ENCODE assay signal across 14 mouse cellular contexts in the genomic region with DNA sequence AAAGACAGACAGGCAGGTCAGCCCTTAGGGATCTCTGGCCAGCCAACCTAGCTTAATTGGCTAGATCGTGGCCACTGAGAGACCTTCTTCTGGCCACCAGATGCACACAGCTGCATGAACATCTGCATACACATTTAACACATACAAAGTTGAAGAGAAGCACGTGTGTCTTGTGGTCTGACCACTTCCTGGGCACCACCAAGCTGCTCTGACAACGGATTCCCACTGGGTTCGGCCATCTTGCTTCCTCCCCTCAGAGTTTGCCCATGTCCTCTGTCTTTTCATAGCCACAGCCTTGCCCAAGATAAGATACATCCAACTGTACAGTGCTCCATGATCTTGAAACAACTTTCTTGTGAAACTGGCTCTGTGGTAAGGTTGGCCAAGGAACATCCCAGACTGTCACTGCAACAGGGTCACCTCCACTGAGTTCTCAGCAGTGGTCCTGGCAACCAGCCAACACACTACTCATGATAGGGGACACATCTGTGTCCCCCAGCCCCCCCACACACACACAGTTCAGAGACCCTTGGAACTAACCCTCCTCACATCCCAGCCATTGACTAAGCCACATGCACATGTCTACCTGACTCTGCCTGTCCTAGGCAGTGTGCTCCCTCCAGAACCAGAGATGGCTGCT.
DNase-seq lines count a peak whose midpoint lies in the region; ATAC-seq and TF ChIP-seq lines count a peak whose summit lies in the region.
"Had no signal": no experiment of that assay in that cellular context is flagged by ENCODE, and none has a peak within 500 bp of the region (broad histone marks: within the 10 kb centered on the region; RNA-seq: fewer than 3 reads in every experiment).

No protein-coding gene starts in this region.

- TF ChIP-seq POLR2A in thymus, adult 2 months (IDR thresholded peaks at IDR 0.05; ENCODE audit: control insufficient read depth, extremely low read depth, insufficient read depth, low read length, poor library complexity), result no peak

- H3K27me3 ChIP-seq in heart, embryonic 15.5 days, result no peaks in the 10 kb centered on the region
- no peaks in the 10 kb centered on the region for H3K27me3 ChIP-seq in thymus, adult 2 months (ENCODE audit: control insufficient read depth, insufficient read depth, low read length)
- H3K27me3 ChIP-seq in kidney, embryonic 14.5 days (ENCODE audit: control insufficient read depth, insufficient read depth, low read length), result no peaks in the 10 kb centered on the region
- H3K27me3 ChIP-seq: limb, embryonic 12.5 days; stomach, embryonic 15.5 days had no signal

- TF ChIP-seq CTCF in thymus, adult 2 months (IDR thresholded peaks at IDR 0.05; ENCODE audit: borderline replicate concordance, control insufficient read depth, extremely low read depth, insufficient read depth, low read length, poor library complexity), result no peak

- intact Hi-C loops in heart, postnatal 36 days (cut with DNase I), result no loop called here

- no peak overlapping the region for H3K4me3 ChIP-seq in heart, embryonic 15.5 days
- no peak overlapping the region for H3K4me3 ChIP-seq in thymus, adult 2 months (ENCODE audit: control insufficient read depth, insufficient read depth, low read length)
- no peak overlapping the region for H3K4me3 ChIP-seq in kidney, embryonic 14.5 days (ENCODE audit: low read length)
- H3K4me3 ChIP-seq: erythroblast, embryonic 14.5 days; limb, embryonic 12.5 days; stomach, embryonic 15.5 days had no signal

- H3K27ac ChIP-seq in heart, embryonic 15.5 days, result no peak overlapping the region
- H3K27ac ChIP-seq in thymus, adult 2 months (ENCODE audit: control insufficient read depth, insufficient read depth, low read length), result peak overlapping the region; percentile 96
- no peak overlapping the region for H3K27ac ChIP-seq in kidney, embryonic 14.5 days (ENCODE audit: low read depth, low read length)
- H3K27ac ChIP-seq: limb, embryonic 12.5 days; stomach, embryonic 15.5 days had no signal

- WGBS in heart, embryonic 15.5 days, result 85% methylated on average over 4 of the region's 4 CpGs
- WGBS in thymus, adult 2 months, result 7% methylated on average over 4 of the region's 4 CpGs
- WGBS in kidney, embryonic 14.5 days, result 89% methylated on average over 4 of the region's 4 CpGs

- no peaks in the 10 kb centered on the region for H3K9me3 ChIP-seq in heart, embryonic 15.5 days (replicated peaks)
- H3K9me3 ChIP-seq in kidney, embryonic 14.5 days (ENCODE audit: control insufficient read depth, low read length), result no peaks in the 10 kb centered on the region
- H3K9me3 ChIP-seq: limb, embryonic 12.5 days; stomach, embryonic 15.5 days had no signal

- ATAC-seq in heart, embryonic 15.5 days (replicated peaks; ENCODE audit: insufficient number of reproducible peaks, insufficient read depth, low FRiP score, low read depth), result peak; percentile 22; the same call in 1 of the 2 replicates
- peak; percentile 89 for ATAC-seq in CD4-positive, CD25-positive, alpha-beta regulatory T cell, adult 4 months
- peak; percentile 46 for ATAC-seq in inflammation-experienced regulatory T-cells, adult 6 months
- ATAC-seq in kidney, embryonic 14.5 days (ENCODE audit: low FRiP score, low TSS enrichment), result no peak
- ATAC-seq: intestine, embryonic 16.5 days had no signal

- DNase-seq in heart, postnatal 36 days, result no peak
- peak; percentile 78 for DNase-seq in thymus, adult 2 months
- DNase-seq in kidney, postnatal 25 days, result no peak
- no peak for DNase-seq in right cerebral cortex, postnatal 36 days (ENCODE audit: low spot score in 2 of 2)
- DNase-seq: cerebellum, adult 8-10 months; heart, postnatal 4 days had no signal

- no peaks in the 10 kb centered on the region for H3K4me1 ChIP-seq in heart, embryonic 15.5 days (replicated peaks)
- peaks cover 55% of the 10 kb centered on the region for H3K4me1 ChIP-seq in thymus, adult 2 months (replicated peaks; ENCODE audit: control insufficient read depth, insufficient read depth, low read length)
- H3K4me1 ChIP-seq in kidney, embryonic 14.5 days (ENCODE audit: control insufficient read depth, insufficient read depth, low read length), result peaks cover 11% of the 10 kb centered on the region; the same call in 1 of the 2 replicates
- H3K4me1 ChIP-seq: stomach, embryonic 15.5 days had no signal

- H3K4me2 ChIP-seq in heart, embryonic 15.5 days, result no peak overlapping the region
- H3K4me2 ChIP-seq in kidney, embryonic 14.5 days (replicated peaks; ENCODE audit: low read depth, low read length), result no peak overlapping the region
- H3K4me2 ChIP-seq: limb, embryonic 12.5 days; stomach, embryonic 15.5 days had no signal

- no peak overlapping the region for H3K9ac ChIP-seq in heart, embryonic 15.5 days
- H3K9ac ChIP-seq in kidney, embryonic 14.5 days (ENCODE audit: low read depth, low read length), result no peak overlapping the region
- H3K9ac ChIP-seq: limb, embryonic 12.5 days; stomach, embryonic 15.5 days had no signal

- no peaks in the 10 kb centered on the region for H3K36me3 ChIP-seq in heart, embryonic 15.5 days
- H3K36me3 ChIP-seq in thymus, adult 2 months (ENCODE audit: control insufficient read depth, insufficient read depth, low read length), result no peaks in the 10 kb centered on the region
- H3K36me3 ChIP-seq in kidney, embryonic 14.5 days (ENCODE audit: control insufficient read depth, insufficient read depth, low read length), result no peaks in the 10 kb centered on the region
- H3K36me3 ChIP-seq: limb, embryonic 12.5 days; stomach, embryonic 15.5 days had no signal
